20 mouse cellular contexts compared by ENCODE assay signal in genomic region chr3:116832526-116833310, GRCm38 (mm10). TPM values are rescaled to one million over a fixed set of nuclear protein-coding genes. Genes with fewer than 3 reads are reported as not detected.
DNase-seq lines count a peak whose midpoint lies in the region; ATAC-seq and TF ChIP-seq lines count a peak whose summit lies in the region.
"Had no signal": no experiment of that assay in that cellular context is flagged by ENCODE, and none has a peak within 500 bp of the region (broad histone marks: within the 10 kb centered on the region; RNA-seq: fewer than 3 reads in every experiment).

No protein-coding gene starts in this region.

- peak overlapping the region; percentile 95 for H3K27ac ChIP-seq in gastrocnemius, adult 2 months
- peak overlapping the region; percentile 74 for H3K27ac ChIP-seq in heart, adult 2 months
- peak overlapping the region; percentile 47 for H3K27ac ChIP-seq in heart, embryonic 16.5 days (ENCODE audit: low read length)
- H3K27ac ChIP-seq in intestine, embryonic 16.5 days (ENCODE audit: low read length): no peak overlapping the region
- H3K27ac ChIP-seq: hindbrain, embryonic 10.5 days; liver, embryonic 13.5 days; midbrain, embryonic 10.5 days; neural tube, embryonic 15.5 days had no signal

- H3K9me3 ChIP-seq in heart, embryonic 16.5 days (replicated peaks; ENCODE audit: control insufficient read depth, low read length): no peaks in the 10 kb centered on the region
- H3K9me3 ChIP-seq in intestine, embryonic 16.5 days (ENCODE audit: control insufficient read depth, low read length): no peaks in the 10 kb centered on the region
- H3K9me3 ChIP-seq: hindbrain, embryonic 10.5 days; liver, embryonic 13.5 days; midbrain, embryonic 10.5 days; neural tube, embryonic 15.5 days had no signal

- intact Hi-C loops in gastrocnemius, adult 2 months (cut with DNase I): loop anchor here (2.0 to 10.0 kb wide), 3 partner anchors 238 to 408 kb away; partner anchors contain the start of genes Cdc14a, Dbt and Sass6
- intact Hi-C loops in heart, adult 2 months (cut with DNase I): loop anchor here (10.0 kb wide), 1 partner anchor 238 kb away; the partner anchor contains the start of gene Sass6

- H3K4me3 ChIP-seq in gastrocnemius, adult 2 months: peak overlapping the region; percentile 48
- H3K4me3 ChIP-seq in heart, adult 2 months: no peak overlapping the region
- H3K4me3 ChIP-seq in heart, embryonic 16.5 days (ENCODE audit: low read length): no peak overlapping the region
- no peak overlapping the region for H3K4me3 ChIP-seq in lung, adult 2 months (replicated peaks; ENCODE audit: extremely low read depth, low read depth, low read length)
- no peak overlapping the region for H3K4me3 ChIP-seq in intestine, embryonic 16.5 days (ENCODE audit: low read length)
- H3K4me3 ChIP-seq: hindbrain, embryonic 10.5 days; liver, embryonic 13.5 days; midbrain, embryonic 10.5 days; neural tube, embryonic 15.5 days had no signal

- no peaks in the 10 kb centered on the region for H3K27me3 ChIP-seq in heart, adult 2 months (ENCODE audit: control insufficient read depth, insufficient read depth, low read length)
- H3K27me3 ChIP-seq in heart, embryonic 16.5 days (ENCODE audit: control insufficient read depth, insufficient read depth, low read length): no peaks in the 10 kb centered on the region
- H3K27me3 ChIP-seq in intestine, embryonic 16.5 days (replicated peaks; ENCODE audit: control insufficient read depth, insufficient read depth, low read length): no peaks in the 10 kb centered on the region
- H3K27me3 ChIP-seq: liver, embryonic 13.5 days; neural tube, embryonic 15.5 days; Patski had no signal

- DNase-seq in gastrocnemius, adult 2 months: peak; percentile 73
- DNase-seq in gastrocnemius, postnatal 4 days (ENCODE audit: low spot score in 2 of 2): no peak
- peak; percentile 20 for DNase-seq in NIH3T3 (ENCODE audit: low read depth)
- DNase-seq in heart, adult 2 months: peak; percentile 22 to 23
- DNase-seq in kidney, adult 18-20 months: no peak
- DNase-seq in lung, adult 2 months: no peak
- DNase-seq: cerebellum, postnatal 10 days; forebrain, postnatal 0 days; kidney, postnatal 25 days; liver, embryonic 13.5 days; lung, postnatal 10 days; retina, postnatal 1 day; thymus, postnatal 4 days had no signal

- H3K4me1 ChIP-seq in heart, adult 2 months (ENCODE audit: control insufficient read depth, insufficient read depth, low read length): peaks cover 1% of the 10 kb centered on the region; the same call in 1 of the 2 replicates
- peaks cover 4% of the 10 kb centered on the region for H3K4me1 ChIP-seq in heart, embryonic 16.5 days (ENCODE audit: control insufficient read depth, insufficient read depth, low read length)
- H3K4me1 ChIP-seq in lung, adult 2 months (ENCODE audit: control insufficient read depth, insufficient read depth, low read length): no peaks in the 10 kb centered on the region
- no peaks in the 10 kb centered on the region for H3K4me1 ChIP-seq in intestine, embryonic 16.5 days (ENCODE audit: control insufficient read depth, insufficient read depth, low read length)

- TF ChIP-seq POLR2A in heart, adult 2 months (IDR thresholded peaks at IDR 0.05; ENCODE audit: insufficient read depth, low read depth, low read length): no peak
- TF ChIP-seq POLR2A in lung, adult 2 months (IDR thresholded peaks at IDR 0.05; ENCODE audit: borderline replicate concordance, extremely low read depth, low read depth, low read length): no peak

- no peaks in the 10 kb centered on the region for H3K79me2 ChIP-seq in heart, adult 2 months (replicated peaks; ENCODE audit: control insufficient read depth, insufficient read depth, low read length)

- ATAC-seq in heart, embryonic 16.5 days (replicated peaks; ENCODE audit: extremely low read depth, insufficient read depth, low FRiP score): peak; percentile 64
- ATAC-seq in intestine, embryonic 16.5 days: no peak
- ATAC-seq: forebrain, postnatal 0 days; inflammation-experienced regulatory T-cells, adult 6 months; Patski had no signal

- TF ChIP-seq CTCF in gastrocnemius, adult 2 months (IDR thresholded peaks at IDR 0.05): no peak
- TF ChIP-seq CTCF in heart, adult 2 months (IDR thresholded peaks at IDR 0.05): no peak
- no peak for TF ChIP-seq CTCF in lung, adult 2 months (IDR thresholded peaks at IDR 0.05; ENCODE audit: insufficient read depth, low read length)

- peak overlapping the region; percentile 10; the same call in 1 of the 2 replicates for H3K4me2 ChIP-seq in heart, embryonic 16.5 days (ENCODE audit: low read depth, low read length)
- no peak overlapping the region for H3K4me2 ChIP-seq in intestine, embryonic 16.5 days (ENCODE audit: low read depth, low read length)
- H3K4me2 ChIP-seq: liver, embryonic 13.5 days; neural tube, embryonic 15.5 days had no signal

- no peak for TF ChIP-seq EP300 in heart, adult 2 months (IDR thresholded peaks at IDR 0.05; ENCODE audit: insufficient read depth, low read depth, low read length)

- H3K36me3 ChIP-seq in heart, adult 2 months (ENCODE audit: control insufficient read depth, insufficient read depth, low read length): no peaks in the 10 kb centered on the region; the same call in 1 of the 2 replicates
- no peaks in the 10 kb centered on the region for H3K36me3 ChIP-seq in heart, embryonic 16.5 days (ENCODE audit: control insufficient read depth, insufficient read depth)
- no peaks in the 10 kb centered on the region for H3K36me3 ChIP-seq in intestine, embryonic 16.5 days (ENCODE audit: control insufficient read depth, insufficient read depth, low read length)
- H3K36me3 ChIP-seq: hindbrain, embryonic 10.5 days; liver, embryonic 13.5 days; midbrain, embryonic 10.5 days; neural tube, embryonic 15.5 days had no signal

- no peak overlapping the region; the same call in 1 of the 2 replicates for H3K9ac ChIP-seq in heart, adult 2 months (ENCODE audit: low read depth, low read length)
- no peak overlapping the region for H3K9ac ChIP-seq in heart, embryonic 16.5 days (ENCODE audit: low read length)
- H3K9ac ChIP-seq in intestine, embryonic 16.5 days (ENCODE audit: low read depth, low read length): no peak overlapping the region
- H3K9ac ChIP-seq: forebrain, postnatal 0 days; liver, embryonic 13.5 days; neural tube, embryonic 15.5 days had no signal

- 52% methylated on average over 7 of the region's 7 CpGs for WGBS in heart, adult 2 months
- WGBS in heart, embryonic 16.5 days: 50% methylated on average over 7 of the region's 7 CpGs
- 69% methylated on average over 7 of the region's 7 CpGs for WGBS in lung, adult 2 months
- WGBS in intestine, embryonic 16.5 days: 90% methylated on average over 7 of the region's 7 CpGs

RNA-seq across cellular contexts. Expression of gene Agl, which starts 24.8 kb away (rescaled TPM):
- total RNA-seq in gastrocnemius, adult 2 months (2021): 1,000 to 10,000 TPM in 1 of 2 experiments, 100 to 1,000 TPM in 1; 657 to 1,000 TPM
- total RNA-seq in gastrocnemius, postnatal 4 days (2021): 100 to 1,000 TPM; 272 to 307 TPM
- 100 to 1,000 TPM; 173 to 200 TPM for total RNA-seq in heart, adult 2 months (2021)
- 41.1 and 99.5 TPM in 2 replicates for polyA plus RNA-seq in heart, adult 2 months (2012; rRNA removed)
- 155 and 157 TPM in 2 replicates for polyA plus RNA-seq in heart, embryonic 16.5 days (2015; fragmentation: Nextera tagmentation; extraction: Ambion mirVana)
- 4.2 and 9.2 TPM in 2 replicates for polyA plus RNA-seq in lung, adult 2 months (2012; rRNA removed)
- polyA plus RNA-seq in intestine, embryonic 16.5 days (2015; fragmentation: Nextera tagmentation; extraction: Ambion mirVana): 9.9 and 10.3 TPM in 2 replicates

RNA-seq across cellular contexts. Expression of gene Frrs1, which starts 26.5 kb away (rescaled TPM):
- total RNA-seq in gastrocnemius, adult 2 months (2021): 1 to 10 TPM; 1.9 to 2.7 TPM
- total RNA-seq in gastrocnemius, postnatal 4 days (2021): 1 to 10 TPM; 1.3 to 1.5 TPM
- 1 to 10 TPM; 2.4 to 3.2 TPM for total RNA-seq in heart, adult 2 months (2021)
- polyA plus RNA-seq in heart, adult 2 months (2012; rRNA removed): 3.6 TPM in 2 replicates
- polyA plus RNA-seq in heart, embryonic 16.5 days (2015; fragmentation: Nextera tagmentation; extraction: Ambion mirVana): 13.8 and 21.9 TPM in 2 replicates
- 12.3 and 23.4 TPM in 2 replicates for polyA plus RNA-seq in lung, adult 2 months (2012; rRNA removed)
- 44.6 and 44.7 TPM in 2 replicates for polyA plus RNA-seq in intestine, embryonic 16.5 days (2015; fragmentation: Nextera tagmentation; extraction: Ambion mirVana)

Comparison
In these comparisons a context has a peak if more than half of its experiments do, and no peak if none do; other contexts are left out.
1. DNase-seq: peak in gastrocnemius, adult 2 months (single experiment), NIH3T3 (single experiment) and heart, adult 2 months (2 of 2); none in gastrocnemius, postnatal 4 days (0 of 2), kidney, adult 18-20 months (single experiment) and lung, adult 2 months (single experiment).